Mouse (Mus musculus): Measurements from ENCODE around the gene Elmo3. TPM values are rescaled to one million over a fixed set of nuclear protein-coding genes. Genes with fewer than 3 reads are reported as not detected.
"Not testable (repeated sequence)": the region's sequence is repeated elsewhere in the genome, so short reads cannot be mapped to it uniquely, and the experiment has no call there.

The Elmo3 gene
- total RNA-seq, 2 experiments from 2014 or later: 1.2 to 2.0 TPM

GRCm38 (mm10) chr8:105275840-105276239 is 29.6 kb upstream of the Elmo3 start, which contains the start of gene Nol3:
Gene Nol3, plus strand, starts transcription at chr8:105276140.
- peak in 1 of 2 experiments; percentile 10 for DNase-seq (ENCODE audit: low spot score in 2 of 2)

GRCm38 (mm10) chr8:105276292-105277120 is 28.9 kb upstream of the Elmo3 start:
- no peak for DNase-seq (ENCODE audit: low spot score in 2 of 2)

GRCm38 (mm10) chr8:105278911-105279334 is 26.5 kb upstream of the Elmo3 start:
- DNase-seq (ENCODE audit: low spot score in 2 of 2): peak; percentile 80 to 88

- no peak for DNase-seq (ENCODE audit: low spot score in 2 of 2)
Observed at GRCm38 (mm10) chr8:105280567-105280966, 24.8 kb upstream of the Elmo3 start.

- DNase-seq (ENCODE audit: low spot score in 2 of 2): no peak
Observed at GRCm38 (mm10) chr8:105281821-105282220, 23.6 kb upstream of the Elmo3 start.

GRCm38 (mm10) chr8:105282239-105282638 is 23.2 kb upstream of the Elmo3 start:
- no peak for DNase-seq (ENCODE audit: low spot score in 2 of 2)

GRCm38 (mm10) chr8:105283074-105283473 is 22.3 kb upstream of the Elmo3 start:
- peak in 1 of 2 experiments; percentile 52 for DNase-seq (ENCODE audit: low spot score in 2 of 2)

- DNase-seq (ENCODE audit: low spot score in 2 of 2): no peak
Observed at GRCm38 (mm10) chr8:105285514-105285913, 19.9 kb upstream of the Elmo3 start.

GRCm38 (mm10) chr8:105286907-105287306 is 18.5 kb upstream of the Elmo3 start:
- DNase-seq (ENCODE audit: low spot score in 2 of 2): no peak

GRCm38 (mm10) chr8:105288231-105288630 is 17.2 kb upstream of the Elmo3 start:
- DNase-seq (ENCODE audit: low spot score in 2 of 2): no peak

- peak; percentile 97 to 98 for DNase-seq (ENCODE audit: low spot score in 2 of 2)
Observed at GRCm38 (mm10) chr8:105288958-105289732, 16.3 kb upstream of the Elmo3 start.

GRCm38 (mm10) chr8:105289805-105290460 is 15.5 kb upstream of the Elmo3 start, which contains the start of gene 4931428F04Rik:
Gene 4931428F04Rik, minus strand, starts transcription at chr8:105289864.
- DNase-seq (ENCODE audit: low spot score in 2 of 2): peak; percentile 67

- peak; percentile 90 to 91 for DNase-seq (ENCODE audit: low spot score in 2 of 2)
Observed at GRCm38 (mm10) chr8:105290554-105291314, 14.7 kb upstream of the Elmo3 start.

- not testable (repeated sequence) for DNase-seq (ENCODE audit: low spot score in 2 of 2)
Observed at GRCm38 (mm10) chr8:105291364-105291763, 14.0 kb upstream of the Elmo3 start.

- not testable (repeated sequence) for DNase-seq (ENCODE audit: low spot score in 2 of 2)
Observed at GRCm38 (mm10) chr8:105291802-105292201, 13.6 kb upstream of the Elmo3 start.

- DNase-seq (ENCODE audit: low spot score in 2 of 2): no peak
Observed at GRCm38 (mm10) chr8:105292471-105292870, 12.9 kb upstream of the Elmo3 start.

- DNase-seq (ENCODE audit: low spot score in 2 of 2): no peak
Observed at GRCm38 (mm10) chr8:105293405-105293804, 12.0 kb upstream of the Elmo3 start.

- no peak for DNase-seq (ENCODE audit: low spot score in 2 of 2)
Observed at GRCm38 (mm10) chr8:105294776-105295175, 10.6 kb upstream of the Elmo3 start.

GRCm38 (mm10) chr8:105295256-105295655 is 10.1 kb upstream of the Elmo3 start:
- DNase-seq (ENCODE audit: low spot score in 2 of 2): no peak

- DNase-seq (ENCODE audit: low spot score in 2 of 2): no peak
Observed at GRCm38 (mm10) chr8:105295895-105296573, 9.4 kb upstream of the Elmo3 start, which contains the start of gene Exoc3l. Gene Exoc3l, minus strand, starts transcription at chr8:105296101.

Data from layer of hippocampus, postnatal 10 days (tissue).